Mouse (Mus musculus): ENCODE results near the gene Pax7. TPM values are rescaled to one million over a fixed set of nuclear protein-coding genes. Genes with fewer than 3 reads are reported as not detected.

Pax7 gene
- polyA plus RNA-seq, 1 experiment from 2014 or later, result 2.0 TPM

GRCm38 (mm10) chr4:139813371-139813960 lies 19.9 kb downstream of the Pax7 start:
- Histone ChIP-seq H3K9ac (replicated peaks; ENCODE audit: low read length) (no peak overlapping the region), H3K4me2 (ENCODE audit: low read depth, low read length) (no peak overlapping the region), H3K9me3 (replicated peaks; ENCODE audit: control insufficient read depth, low read length) (no peaks in the 10 kb centered on the region), H3K27ac (replicated peaks; ENCODE audit: low read depth, low read length) (no peak overlapping the region), H3K27me3 (ENCODE audit: control insufficient read depth, insufficient read depth, low read length) (peaks cover 69% of the 10 kb centered on the region), H3K4me1 (ENCODE audit: control insufficient read depth, insufficient read depth, low read length) (peaks cover 8% of the 10 kb centered on the region), H3K36me3 (replicated peaks; ENCODE audit: control insufficient read depth, insufficient read depth, low read depth, low read length) (no peaks in the 10 kb centered on the region), H3K4me3 (ENCODE audit: low read depth, low read length) (no peak overlapping the region)
- DNase-seq (ENCODE audit: low spot score) (no peak), ATAC-seq (replicated peaks; ENCODE audit: insufficient number of reproducible peaks, low FRiP score, low TSS enrichment, low read depth) (no peak)
- 15% methylated on average over 9 of the region's 9 CpGs for WGBS

GRCm38 (mm10) chr4:139811901-139812300 lies 21.4 kb downstream of the Pax7 start:
- H3K4me3 ChIP-seq (ENCODE audit: low read depth, low read length), result no peak overlapping the region
- peaks cover 8% of the 10 kb centered on the region for H3K4me1 ChIP-seq (ENCODE audit: control insufficient read depth, insufficient read depth, low read length)
- H3K9ac ChIP-seq (replicated peaks; ENCODE audit: low read length), result no peak overlapping the region
- H3K27me3 ChIP-seq (ENCODE audit: control insufficient read depth, insufficient read depth, low read length), result peaks cover 60% of the 10 kb centered on the region
- no peaks in the 10 kb centered on the region for H3K9me3 ChIP-seq (replicated peaks; ENCODE audit: control insufficient read depth, low read length)
- no peaks in the 10 kb centered on the region for H3K36me3 ChIP-seq (replicated peaks; ENCODE audit: control insufficient read depth, insufficient read depth, low read depth, low read length)
- 43% methylated on average over 4 of the region's 4 CpGs for WGBS
- ATAC-seq (replicated peaks; ENCODE audit: insufficient number of reproducible peaks, low FRiP score, low TSS enrichment, low read depth) (no peak), DNase-seq (ENCODE audit: low spot score) (no peak)
- no peak overlapping the region for H3K27ac ChIP-seq (replicated peaks; ENCODE audit: low read depth, low read length)
- no peak overlapping the region for H3K4me2 ChIP-seq (ENCODE audit: low read depth, low read length)

- WGBS, result 22% methylated on average over 4 of the region's 5 CpGs
- no peak for DNase-seq (ENCODE audit: low spot score)
- Histone ChIP-seq H3K4me1 (ENCODE audit: control insufficient read depth, insufficient read depth, low read length) (peaks cover 8% of the 10 kb centered on the region), H3K9ac (replicated peaks; ENCODE audit: low read length) (no peak overlapping the region; the same call in 1 of the 2 replicates), H3K9me3 (replicated peaks; ENCODE audit: control insufficient read depth, low read length) (no peaks in the 10 kb centered on the region), H3K27me3 (ENCODE audit: control insufficient read depth, insufficient read depth, low read length) (peaks cover 60% of the 10 kb centered on the region), H3K4me3 (ENCODE audit: low read depth, low read length) (no peak overlapping the region), H3K36me3 (replicated peaks; ENCODE audit: control insufficient read depth, insufficient read depth, low read depth, low read length) (no peaks in the 10 kb centered on the region), H3K27ac (replicated peaks; ENCODE audit: low read depth, low read length) (0 out of 2 replicates have a peak overlapping the region, but pooled peaks have one; percentile 13), H3K4me2 (ENCODE audit: low read depth, low read length) (no peak overlapping the region)
- no peak for ATAC-seq (replicated peaks; ENCODE audit: insufficient number of reproducible peaks, low FRiP score, low TSS enrichment, low read depth)
Measured at GRCm38 (mm10) chr4:139811475-139811874, 21.9 kb downstream of the Pax7 start.

- Histone ChIP-seq H3K4me3 (ENCODE audit: low read depth, low read length) (no peak overlapping the region), H3K4me1 (ENCODE audit: control insufficient read depth, insufficient read depth, low read length) (peaks cover 8% of the 10 kb centered on the region), H3K9me3 (replicated peaks; ENCODE audit: control insufficient read depth, low read length) (no peaks in the 10 kb centered on the region), H3K27ac (replicated peaks; ENCODE audit: low read depth, low read length) (0 out of 2 replicates have a peak overlapping the region, but pooled peaks have one; percentile 13), H3K4me2 (ENCODE audit: low read depth, low read length) (no peak overlapping the region; the same call in 1 of the 2 replicates), H3K27me3 (ENCODE audit: control insufficient read depth, insufficient read depth, low read length) (peaks cover 58% of the 10 kb centered on the region), H3K36me3 (replicated peaks; ENCODE audit: control insufficient read depth, insufficient read depth, low read depth, low read length) (no peaks in the 10 kb centered on the region), H3K9ac (replicated peaks; ENCODE audit: low read length) (peak overlapping the region; percentile 39)
- WGBS, result 3% methylated on average over 22 of the region's 22 CpGs
- ATAC-seq (replicated peaks; ENCODE audit: insufficient number of reproducible peaks, low FRiP score, low TSS enrichment, low read depth) (0 out of 2 replicates have a peak, but pooled peaks have one; percentile 17), DNase-seq (ENCODE audit: low spot score) (peak; percentile 58)
Measured at GRCm38 (mm10) chr4:139810762-139811438, 22.4 kb downstream of the Pax7 start.

- no peaks in the 10 kb centered on the region for H3K36me3 ChIP-seq (replicated peaks; ENCODE audit: control insufficient read depth, insufficient read depth, low read depth, low read length)
- ATAC-seq (replicated peaks; ENCODE audit: insufficient number of reproducible peaks, low FRiP score, low TSS enrichment, low read depth) (no peak), DNase-seq (ENCODE audit: low spot score) (peak; percentile 44)
- H3K4me2 ChIP-seq (ENCODE audit: low read depth, low read length), result no peak overlapping the region
- no peaks in the 10 kb centered on the region for H3K9me3 ChIP-seq (replicated peaks; ENCODE audit: control insufficient read depth, low read length)
- H3K27ac ChIP-seq (replicated peaks; ENCODE audit: low read depth, low read length), result no peak overlapping the region
- H3K9ac ChIP-seq (replicated peaks; ENCODE audit: low read length), result no peak overlapping the region
- no peak overlapping the region for H3K4me3 ChIP-seq (ENCODE audit: low read depth, low read length)
- H3K27me3 ChIP-seq (ENCODE audit: control insufficient read depth, insufficient read depth, low read length), result peaks cover 59% of the 10 kb centered on the region
- H3K4me1 ChIP-seq (ENCODE audit: control insufficient read depth, insufficient read depth, low read length), result peaks cover 8% of the 10 kb centered on the region
- 9% methylated on average over 7 of the region's 7 CpGs for WGBS
Measured at GRCm38 (mm10) chr4:139809381-139809820, 23.9 kb downstream of the Pax7 start.

GRCm38 (mm10) chr4:139807820-139808219 lies 25.5 kb downstream of the Pax7 start:
- H3K4me2 ChIP-seq (ENCODE audit: low read depth, low read length), result no peak overlapping the region
- peaks cover 8% of the 10 kb centered on the region for H3K4me1 ChIP-seq (ENCODE audit: control insufficient read depth, insufficient read depth, low read length)
- no peaks in the 10 kb centered on the region for H3K9me3 ChIP-seq (replicated peaks; ENCODE audit: control insufficient read depth, low read length)
- 12% methylated on average over 10 of the region's 10 CpGs for WGBS
- H3K27me3 ChIP-seq (ENCODE audit: control insufficient read depth, insufficient read depth, low read length), result peaks cover 48% of the 10 kb centered on the region
- no peak overlapping the region for H3K4me3 ChIP-seq (ENCODE audit: low read depth, low read length)
- ATAC-seq (replicated peaks; ENCODE audit: insufficient number of reproducible peaks, low FRiP score, low TSS enrichment, low read depth) (no peak), DNase-seq (ENCODE audit: low spot score) (no peak)
- peak overlapping the region; percentile 13; the same call in 1 of the 2 replicates for H3K9ac ChIP-seq (replicated peaks; ENCODE audit: low read length)
- no peak overlapping the region for H3K27ac ChIP-seq (replicated peaks; ENCODE audit: low read depth, low read length)
- no peaks in the 10 kb centered on the region for H3K36me3 ChIP-seq (replicated peaks; ENCODE audit: control insufficient read depth, insufficient read depth, low read depth, low read length)

GRCm38 (mm10) chr4:139807191-139807808 lies 26.0 kb downstream of the Pax7 start:
- peak overlapping the region; percentile 2; the same call in 1 of the 2 replicates for H3K4me2 ChIP-seq (ENCODE audit: low read depth, low read length)
- 0 out of 2 replicates have a peak overlapping the region, but pooled peaks have one; percentile 20 for H3K27ac ChIP-seq (replicated peaks; ENCODE audit: low read depth, low read length)
- H3K9me3 ChIP-seq (replicated peaks; ENCODE audit: control insufficient read depth, low read length), result no peaks in the 10 kb centered on the region
- 7% methylated on average over 14 of the region's 14 CpGs for WGBS
- H3K4me1 ChIP-seq (ENCODE audit: control insufficient read depth, insufficient read depth, low read length), result peaks cover 8% of the 10 kb centered on the region
- DNase-seq (ENCODE audit: low spot score), result peak; percentile 59
- peak; percentile 50 for ATAC-seq (replicated peaks; ENCODE audit: insufficient number of reproducible peaks, low FRiP score, low TSS enrichment, low read depth)
- H3K9ac ChIP-seq (replicated peaks; ENCODE audit: low read length), result peak overlapping the region; percentile 13; the same call in 1 of the 2 replicates
- H3K4me3 ChIP-seq (ENCODE audit: low read depth, low read length), result no peak overlapping the region
- no peaks in the 10 kb centered on the region for H3K36me3 ChIP-seq (replicated peaks; ENCODE audit: control insufficient read depth, insufficient read depth, low read depth, low read length)
- peaks cover 43% of the 10 kb centered on the region for H3K27me3 ChIP-seq (ENCODE audit: control insufficient read depth, insufficient read depth, low read length)

GRCm38 (mm10) chr4:139804896-139805295 lies 28.4 kb downstream of the Pax7 start:
- Histone ChIP-seq H3K4me1 (ENCODE audit: control insufficient read depth, insufficient read depth, low read length) (peaks cover 3% of the 10 kb centered on the region), H3K4me3 (ENCODE audit: low read depth, low read length) (no peak overlapping the region), H3K9ac (replicated peaks; ENCODE audit: low read length) (no peak overlapping the region), H3K4me2 (ENCODE audit: low read depth, low read length) (no peak overlapping the region), H3K9me3 (replicated peaks; ENCODE audit: control insufficient read depth, low read length) (no peaks in the 10 kb centered on the region), H3K27me3 (ENCODE audit: control insufficient read depth, insufficient read depth, low read length) (peaks cover 36% of the 10 kb centered on the region), H3K36me3 (replicated peaks; ENCODE audit: control insufficient read depth, insufficient read depth, low read depth, low read length) (no peaks in the 10 kb centered on the region), H3K27ac (replicated peaks; ENCODE audit: low read depth, low read length) (no peak overlapping the region)
- ATAC-seq (replicated peaks; ENCODE audit: insufficient number of reproducible peaks, low FRiP score, low TSS enrichment, low read depth) (no peak), DNase-seq (ENCODE audit: low spot score) (no peak)
- 80% methylated on average over 8 of the region's 8 CpGs for WGBS
